Comparison of ENCODE assay signal across 9 mouse cellular contexts in the genomic region with DNA sequence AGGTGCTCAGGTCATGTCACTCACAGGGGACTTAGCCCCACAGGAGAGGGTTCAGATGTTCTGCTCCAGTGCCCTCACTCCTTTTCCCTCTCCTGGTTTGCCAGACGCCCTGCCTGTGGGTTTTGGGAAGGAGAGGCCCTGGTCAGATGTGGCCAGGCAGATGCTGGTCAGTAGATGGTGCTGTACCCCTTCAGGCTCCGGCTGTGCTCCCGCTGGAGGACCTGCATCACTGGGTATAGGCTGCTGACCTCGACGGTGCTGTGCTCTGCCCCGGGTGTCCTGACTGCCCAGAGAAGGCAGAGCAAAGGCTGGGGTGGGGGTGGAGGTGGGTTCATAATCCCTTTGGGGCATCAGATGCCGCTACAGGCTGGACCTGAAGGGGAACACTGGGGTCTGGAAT. TPM values are rescaled to one million over a fixed set of nuclear protein-coding genes. Genes with fewer than 3 reads are reported as not detected.
DNase-seq lines count a peak whose midpoint lies in the region; ATAC-seq and TF ChIP-seq lines count a peak whose summit lies in the region.
"Had no signal": no experiment of that assay in that cellular context is flagged by ENCODE, and none has a peak within 500 bp of the region (broad histone marks: within the 10 kb centered on the region; RNA-seq: fewer than 3 reads in every experiment).

No protein-coding gene starts in this region.

- H3K36me3 ChIP-seq in forebrain, embryonic 10.5 days (replicated peaks): no peaks in the 10 kb centered on the region
- H3K36me3 ChIP-seq in forebrain, embryonic 16.5 days (ENCODE audit: control insufficient read depth, insufficient read depth): no peaks in the 10 kb centered on the region
- no peaks in the 10 kb centered on the region for H3K36me3 ChIP-seq in ES-Bruce4 (ENCODE audit: control insufficient read depth, insufficient read depth, low read length, poor library complexity, severe bottlenecking)
- H3K36me3 ChIP-seq in forebrain, embryonic 12.5 days (replicated peaks): no peaks in the 10 kb centered on the region
- no peaks in the 10 kb centered on the region for H3K36me3 ChIP-seq in liver, embryonic 14.5 days (replicated peaks; ENCODE audit: control insufficient read depth, insufficient read depth, low read depth)

- peak; percentile 34 for TF ChIP-seq CTCF in ES-Bruce4 (IDR thresholded peaks at IDR 0.05; ENCODE audit: low read depth, low read length)
- peak; percentile 34; the same call in 1 of the 2 replicates for TF ChIP-seq CTCF in liver, embryonic 14.5 days (IDR thresholded peaks at IDR 0.05; ENCODE audit: low read depth)

- H3K27me3 ChIP-seq in forebrain, embryonic 10.5 days (ENCODE audit: poor library complexity, severe bottlenecking): no peaks in the 10 kb centered on the region
- no peaks in the 10 kb centered on the region for H3K27me3 ChIP-seq in forebrain, embryonic 16.5 days (replicated peaks; ENCODE audit: control insufficient read depth, insufficient read depth, low read length)
- H3K27me3 ChIP-seq in ES-Bruce4 (ENCODE audit: control insufficient read depth, insufficient read depth, low read length, poor library complexity, severe bottlenecking): no peaks in the 10 kb centered on the region
- H3K27me3 ChIP-seq in forebrain, embryonic 12.5 days: 0 out of 2 replicates have a peak, but pooled peaks cover 3% of the 10 kb centered on the region
- H3K27me3 ChIP-seq in liver, embryonic 14.5 days (ENCODE audit: control insufficient read depth, insufficient read depth, low read length): no peaks in the 10 kb centered on the region

- no peak overlapping the region for H3K4me3 ChIP-seq in forebrain, embryonic 10.5 days
- no peak overlapping the region for H3K4me3 ChIP-seq in forebrain, embryonic 16.5 days (replicated peaks; ENCODE audit: low read length)
- H3K4me3 ChIP-seq in ES-Bruce4 (ENCODE audit: low read depth, low read length): no peak overlapping the region
- no peak overlapping the region for H3K4me3 ChIP-seq in forebrain, embryonic 12.5 days (replicated peaks)
- H3K4me3 ChIP-seq in liver, embryonic 14.5 days (ENCODE audit: insufficient read depth in 1 of 2, low read depth in 2 of 2, low read length in 2 of 2): no peak overlapping the region
- H3K4me3 ChIP-seq: megakaryocyte, embryonic 14.5 days had no signal

- H3K27ac ChIP-seq in forebrain, embryonic 10.5 days: no peak overlapping the region
- no peak overlapping the region for H3K27ac ChIP-seq in forebrain, embryonic 16.5 days (ENCODE audit: low read length)
- H3K27ac ChIP-seq in ES-Bruce4 (ENCODE audit: insufficient read depth, low read length): no peak overlapping the region
- no peak overlapping the region for H3K27ac ChIP-seq in forebrain, embryonic 12.5 days
- H3K27ac ChIP-seq in liver, embryonic 14.5 days: no peak overlapping the region

- WGBS in forebrain, embryonic 10.5 days: 20% methylated on average over 7 of the region's 7 CpGs
- WGBS in forebrain, embryonic 16.5 days: 20% methylated on average over 7 of the region's 7 CpGs
- WGBS in forebrain, embryonic 12.5 days: 18% methylated on average over 7 of the region's 7 CpGs
- WGBS in liver, embryonic 14.5 days (ENCODE audit: insufficient replicate concordance): 23% methylated on average over 7 of the region's 7 CpGs

- TF ChIP-seq POLR2A in ES-Bruce4 (IDR thresholded peaks at IDR 0.05; ENCODE audit: insufficient read depth, low read length): no peak

- H3K9ac ChIP-seq in forebrain, embryonic 16.5 days (replicated peaks; ENCODE audit: low read depth, low read length): no peak overlapping the region
- H3K9ac ChIP-seq in ES-Bruce4 (ENCODE audit: low read depth, poor library complexity, severe bottlenecking): no peak overlapping the region
- no peak overlapping the region for H3K9ac ChIP-seq in forebrain, embryonic 12.5 days
- H3K9ac ChIP-seq in liver, embryonic 14.5 days (replicated peaks): no peak overlapping the region

- peaks cover 16% of the 10 kb centered on the region for H3K4me1 ChIP-seq in forebrain, embryonic 10.5 days
- no peaks in the 10 kb centered on the region for H3K4me1 ChIP-seq in forebrain, embryonic 16.5 days (replicated peaks; ENCODE audit: control insufficient read depth, insufficient read depth, low read length)
- H3K4me1 ChIP-seq in ES-Bruce4 (ENCODE audit: control insufficient read depth, insufficient read depth, low read length): no peaks in the 10 kb centered on the region
- H3K4me1 ChIP-seq in forebrain, embryonic 12.5 days: peaks cover 3% of the 10 kb centered on the region; the same call in 1 of the 2 replicates
- H3K4me1 ChIP-seq in liver, embryonic 14.5 days (replicated peaks; ENCODE audit: control insufficient read depth in 2 of 2, insufficient read depth in 2 of 2, low read length in 1 of 2): peaks cover 0 to 3% of the 10 kb centered on the region in 2 experiments; a peak in 2 of 4 replicates

- no peaks in the 10 kb centered on the region for H3K9me3 ChIP-seq in forebrain, embryonic 10.5 days
- no peaks in the 10 kb centered on the region for H3K9me3 ChIP-seq in forebrain, embryonic 16.5 days (ENCODE audit: control insufficient read depth, low read length)
- no peaks in the 10 kb centered on the region for H3K9me3 ChIP-seq in ES-Bruce4 (replicated peaks; ENCODE audit: control insufficient read depth, insufficient read depth, low read length, poor library complexity, severe bottlenecking)
- H3K9me3 ChIP-seq in forebrain, embryonic 12.5 days: no peaks in the 10 kb centered on the region
- H3K9me3 ChIP-seq in liver, embryonic 14.5 days (ENCODE audit: control insufficient read depth, low read length): no peaks in the 10 kb centered on the region

- intact Hi-C loops in heart, postnatal 36 days (cut with DNase I): loop anchor here (1.0 kb wide), 1 partner anchor 91 kb away; no protein-coding TSS in a partner anchor

- TF ChIP-seq EP300 in ES-Bruce4 (IDR thresholded peaks at IDR 0.05; ENCODE audit: insufficient read depth, low read depth, low read length): no peak
- TF ChIP-seq EP300 in liver, embryonic 14.5 days (IDR thresholded peaks at IDR 0.05; ENCODE audit: low read depth): no peak

- no peak overlapping the region for H3K4me2 ChIP-seq in forebrain, embryonic 16.5 days (ENCODE audit: low read length)
- no peak overlapping the region for H3K4me2 ChIP-seq in forebrain, embryonic 12.5 days
- H3K4me2 ChIP-seq in liver, embryonic 14.5 days (ENCODE audit: low read depth): no peak overlapping the region

- peak; percentile 29 for DNase-seq in forebrain, embryonic 10.5 days (ENCODE audit: extremely low spot score, low spot score)
- DNase-seq in liver, embryonic 14.5 days (ENCODE audit: low read depth in 3 of 3, low spot score in 3 of 3): no peak
- no peak for DNase-seq in thymus, postnatal 4 days
- DNase-seq in spleen, adult 12 weeks (ENCODE audit: low spot score): no peak
- DNase-seq in heart, postnatal 36 days: no peak

- ATAC-seq in forebrain, embryonic 16.5 days: no peak
- ATAC-seq in forebrain, embryonic 12.5 days (ENCODE audit: low FRiP score): 0 out of 2 replicates have a peak, but pooled peaks have one; percentile 33
- no peak for ATAC-seq in liver, embryonic 14.5 days (ENCODE audit: insufficient read depth)

RNA-seq across cellular contexts. Expression of gene Ramp3, which starts 19.2 kb away (rescaled TPM):
- 5.4 and 5.6 TPM in 2 replicates for polyA plus RNA-seq in forebrain, embryonic 10.5 days (2016; fragmentation: Nextera tagmentation; extraction: Ambion mirVana)
- 7.9 and 8.1 TPM in 2 replicates for polyA plus RNA-seq in forebrain, embryonic 16.5 days (2015; fragmentation: Nextera tagmentation; extraction: Ambion mirVana)
- polyA plus RNA-seq in ES-Bruce4 (2011; ENCODE audit: insufficient read depth, insufficient read length, low read depth, missing spikeins): 6.2 and 8.2 TPM in 2 replicates
- 2.5 and 3.1 TPM in 2 replicates for polyA plus RNA-seq in forebrain, embryonic 12.5 days (2016; fragmentation: Nextera tagmentation; extraction: Ambion mirVana)
- 0.04 and 0.14 TPM in 2 replicates for polyA plus RNA-seq in liver, embryonic 14.5 days (2012; rRNA removed)
- not detected in 2 replicates for polyA plus RNA-seq in liver, embryonic 14.5 days (2014; fragmentation: Nextera tagmentation; extraction: Ambion mirVana)
- 1 to 10 TPM; 5.8 to 8.0 TPM for total RNA-seq in heart, postnatal 36 days (2021)

RNA-seq across cellular contexts. Expression of gene Wap, which starts 39.1 kb away (rescaled TPM):
- not detected in 2 replicates for polyA plus RNA-seq in forebrain, embryonic 10.5 days (2016; fragmentation: Nextera tagmentation; extraction: Ambion mirVana)
- polyA plus RNA-seq in forebrain, embryonic 16.5 days (2015; fragmentation: Nextera tagmentation; extraction: Ambion mirVana): not detected in 2 replicates
- polyA plus RNA-seq in ES-Bruce4 (2011; ENCODE audit: insufficient read depth, insufficient read length, low read depth, missing spikeins): not detected in 2 replicates
- polyA plus RNA-seq in forebrain, embryonic 12.5 days (2016; fragmentation: Nextera tagmentation; extraction: Ambion mirVana): not detected in 2 replicates
- not detected in 2 replicates for polyA plus RNA-seq in liver, embryonic 14.5 days (2012; rRNA removed)
- polyA plus RNA-seq in liver, embryonic 14.5 days (2014; fragmentation: Nextera tagmentation; extraction: Ambion mirVana): not detected in 2 replicates
- total RNA-seq in heart, postnatal 36 days (2021): not detected

RNA-seq across cellular contexts. Expression of gene Tbrg4, which starts 51.7 kb away (rescaled TPM):
- polyA plus RNA-seq in forebrain, embryonic 10.5 days (2016; fragmentation: Nextera tagmentation; extraction: Ambion mirVana): 71.2 and 80.0 TPM in 2 replicates
- polyA plus RNA-seq in forebrain, embryonic 16.5 days (2015; fragmentation: Nextera tagmentation; extraction: Ambion mirVana): 28.2 and 32.2 TPM in 2 replicates
- 92.5 and 97.4 TPM in 2 replicates for polyA plus RNA-seq in ES-Bruce4 (2011; ENCODE audit: insufficient read depth, insufficient read length, low read depth, missing spikeins)
- 46.7 and 48.7 TPM in 2 replicates for polyA plus RNA-seq in forebrain, embryonic 12.5 days (2016; fragmentation: Nextera tagmentation; extraction: Ambion mirVana)
- polyA plus RNA-seq in liver, embryonic 14.5 days (2012; rRNA removed): 55.1 and 63.6 TPM in 2 replicates
- polyA plus RNA-seq in liver, embryonic 14.5 days (2014; fragmentation: Nextera tagmentation; extraction: Ambion mirVana): 27.7 and 30.4 TPM in 2 replicates
- 10 to 100 TPM; 93.4 to 98.4 TPM for total RNA-seq in heart, postnatal 36 days (2021)
